In genomic region chr5:120534071-120534685, GRCm38 (mm10) we compare ENCODE assay signal across 13 mouse cellular contexts. TPM values are rescaled to one million over a fixed set of nuclear protein-coding genes. Genes with fewer than 3 reads are reported as not detected.
DNase-seq lines count a peak whose midpoint lies in the region; ATAC-seq lines count a peak whose summit lies in the region.
"Had no signal": no experiment of that assay in that cellular context is flagged by ENCODE, and none has a peak within 500 bp of the region (broad histone marks: within the 10 kb centered on the region; RNA-seq: fewer than 3 reads in every experiment).

No protein-coding gene starts in this region.

- no peak overlapping the region for H3K27ac ChIP-seq in liver, embryonic 12.5 days
- H3K27ac ChIP-seq in forebrain, embryonic 12.5 days, result peak overlapping the region; percentile 70
- H3K27ac ChIP-seq in neural tube, embryonic 13.5 days (replicated peaks), result peak overlapping the region; percentile 75

- no peak overlapping the region for H3K4me2 ChIP-seq in liver, embryonic 12.5 days
- no peak overlapping the region for H3K4me2 ChIP-seq in forebrain, embryonic 12.5 days
- no peak overlapping the region for H3K4me2 ChIP-seq in neural tube, embryonic 13.5 days

- intact Hi-C loops in left cerebral cortex, postnatal 10 days (cut with DNase I), result no loop called here

- H3K9me3 ChIP-seq in liver, embryonic 12.5 days (replicated peaks), result no peaks in the 10 kb centered on the region
- no peaks in the 10 kb centered on the region for H3K9me3 ChIP-seq in forebrain, embryonic 12.5 days
- H3K9me3 ChIP-seq in neural tube, embryonic 13.5 days, result no peaks in the 10 kb centered on the region

- peak; percentile 20; the same call in 1 of the 2 replicates for ATAC-seq in liver, embryonic 12.5 days
- ATAC-seq in forebrain, embryonic 12.5 days (ENCODE audit: low FRiP score), result no peak
- peak; percentile 62; the same call in 1 of the 2 replicates for ATAC-seq in neural tube, embryonic 13.5 days (ENCODE audit: low read depth)
- no peak for ATAC-seq in monocyte, adult 5-6 weeks (replicated peaks; ENCODE audit: insufficient number of reproducible peaks, low FRiP score, low TSS enrichment, poor library complexity, severe bottlenecking)
- ATAC-seq: inflammation-experienced regulatory T-cells, adult 6 months had no signal

- WGBS in liver, embryonic 12.5 days (ENCODE audit: insufficient replicate concordance), result 82% methylated on average over 15 of the region's 15 CpGs
- 50% methylated on average over 15 of the region's 15 CpGs for WGBS in forebrain, embryonic 12.5 days
- 13% methylated on average over 15 of the region's 15 CpGs for WGBS in neural tube, embryonic 13.5 days

- H3K9ac ChIP-seq in liver, embryonic 12.5 days, result no peak overlapping the region
- H3K9ac ChIP-seq in forebrain, embryonic 12.5 days, result no peak overlapping the region
- H3K9ac ChIP-seq in neural tube, embryonic 13.5 days, result peak overlapping the region; percentile 12; the same call in 1 of the 2 replicates

- H3K36me3 ChIP-seq in liver, embryonic 12.5 days, result peaks cover 63% of the 10 kb centered on the region
- H3K36me3 ChIP-seq in forebrain, embryonic 12.5 days (replicated peaks), result peaks cover 18% of the 10 kb centered on the region
- peaks cover 26% of the 10 kb centered on the region for H3K36me3 ChIP-seq in neural tube, embryonic 13.5 days

- H3K27me3 ChIP-seq in liver, embryonic 12.5 days (replicated peaks), result no peaks in the 10 kb centered on the region
- no peaks in the 10 kb centered on the region for H3K27me3 ChIP-seq in forebrain, embryonic 12.5 days
- H3K27me3 ChIP-seq in neural tube, embryonic 13.5 days, result no peaks in the 10 kb centered on the region

- DNase-seq in liver, result no peak
- peak; percentile 5 for DNase-seq in hindlimb bud, embryonic 11.5 days (ENCODE audit: extremely low spot score, low read depth, low spot score)
- no peak for DNase-seq in left cerebral cortex, postnatal 10 days (ENCODE audit: extremely low spot score in 1 of 2, low spot score in 2 of 2)
- DNase-seq in ovary, postnatal 10 days (ENCODE audit: low spot score), result no peak
- DNase-seq: embryo, embryonic 11 days; right cerebral cortex, postnatal 25 days; thymus, adult 2 months had no signal

- H3K4me1 ChIP-seq in liver, embryonic 12.5 days, result no peaks in the 10 kb centered on the region; the same call in 1 of the 2 replicates
- peaks cover 24% of the 10 kb centered on the region for H3K4me1 ChIP-seq in forebrain, embryonic 12.5 days
- H3K4me1 ChIP-seq in neural tube, embryonic 13.5 days (replicated peaks), result peaks cover 31% of the 10 kb centered on the region

- H3K4me3 ChIP-seq in liver, embryonic 12.5 days, result no peak overlapping the region
- no peak overlapping the region for H3K4me3 ChIP-seq in forebrain, embryonic 12.5 days (replicated peaks)
- H3K4me3 ChIP-seq in neural tube, embryonic 13.5 days, result no peak overlapping the region

RNA-seq across cellular contexts. Expression of gene Slc8b1, which starts 23.2 kb away (rescaled TPM):
- 4.2 and 6.0 TPM in 2 replicates for polyA plus RNA-seq in liver, embryonic 12.5 days (2016; fragmentation: Nextera tagmentation; extraction: Ambion mirVana)
- polyA plus RNA-seq in forebrain, embryonic 12.5 days (2016; fragmentation: Nextera tagmentation; extraction: Ambion mirVana), result 2.3 and 2.8 TPM in 2 replicates
- polyA plus RNA-seq in neural tube, embryonic 13.5 days (2015; fragmentation: Nextera tagmentation; extraction: Ambion mirVana), result 3.0 and 3.6 TPM in 2 replicates
- total RNA-seq in left cerebral cortex, postnatal 10 days (2021), result 1 to 10 TPM; 3.5 to 4.0 TPM
- 72.9 to 104 TPM (median 90.4 TPM) in 3 replicates for total RNA-seq in monocyte, adult 5-6 weeks (2017)

RNA-seq across cellular contexts. Expression of gene Plbd2, which starts 30.8 kb away (rescaled TPM):
- polyA plus RNA-seq in liver, embryonic 12.5 days (2016; fragmentation: Nextera tagmentation; extraction: Ambion mirVana), result 23.2 and 27.4 TPM in 2 replicates
- 25.9 and 26.6 TPM in 2 replicates for polyA plus RNA-seq in forebrain, embryonic 12.5 days (2016; fragmentation: Nextera tagmentation; extraction: Ambion mirVana)
- polyA plus RNA-seq in neural tube, embryonic 13.5 days (2015; fragmentation: Nextera tagmentation; extraction: Ambion mirVana), result 35.8 and 42.8 TPM in 2 replicates
- total RNA-seq in left cerebral cortex, postnatal 10 days (2021), result 10 to 100 TPM; 70.6 to 71.5 TPM
- 8.9 to 11.3 TPM (median 11.2 TPM) in 3 replicates for total RNA-seq in monocyte, adult 5-6 weeks (2017)

RNA-seq across cellular contexts. Expression of gene Tpcn1, which starts 54.3 kb away (rescaled TPM):
- polyA plus RNA-seq in liver, embryonic 12.5 days (2016; fragmentation: Nextera tagmentation; extraction: Ambion mirVana), result 24.8 and 25.4 TPM in 2 replicates
- polyA plus RNA-seq in forebrain, embryonic 12.5 days (2016; fragmentation: Nextera tagmentation; extraction: Ambion mirVana), result 11.8 and 15.1 TPM in 2 replicates
- polyA plus RNA-seq in neural tube, embryonic 13.5 days (2015; fragmentation: Nextera tagmentation; extraction: Ambion mirVana), result 22.4 and 22.5 TPM in 2 replicates
- 10 to 100 TPM; 39.2 to 45.2 TPM for total RNA-seq in left cerebral cortex, postnatal 10 days (2021)
- total RNA-seq in monocyte, adult 5-6 weeks (2017), result 8.1 to 8.8 TPM (median 8.5 TPM) in 3 replicates

RNA-seq across cellular contexts. Expression of gene Iqcd, which starts 54.6 kb away (rescaled TPM):
- 2.0 and 2.1 TPM in 2 replicates for polyA plus RNA-seq in liver, embryonic 12.5 days (2016; fragmentation: Nextera tagmentation; extraction: Ambion mirVana)
- polyA plus RNA-seq in forebrain, embryonic 12.5 days (2016; fragmentation: Nextera tagmentation; extraction: Ambion mirVana), result 1.3 and 1.4 TPM in 2 replicates
- polyA plus RNA-seq in neural tube, embryonic 13.5 days (2015; fragmentation: Nextera tagmentation; extraction: Ambion mirVana), result 0.94 and 1.0 TPM in 2 replicates
- under 1 TPM; 0.36 to 0.47 TPM for total RNA-seq in left cerebral cortex, postnatal 10 days (2021)
- 0.57 TPM in 1 of 3 replicates, not detected in the others for total RNA-seq in monocyte, adult 5-6 weeks (2017)

RNA-seq across cellular contexts. Expression of gene Sds, which starts 57.9 kb away (rescaled TPM):
- polyA plus RNA-seq in liver, embryonic 12.5 days (2016; fragmentation: Nextera tagmentation; extraction: Ambion mirVana), result not detected in 2 replicates
- polyA plus RNA-seq in forebrain, embryonic 12.5 days (2016; fragmentation: Nextera tagmentation; extraction: Ambion mirVana), result not detected in 2 replicates
- polyA plus RNA-seq in neural tube, embryonic 13.5 days (2015; fragmentation: Nextera tagmentation; extraction: Ambion mirVana), result not detected in 2 replicates
- not detected for total RNA-seq in left cerebral cortex, postnatal 10 days (2021)
- total RNA-seq in monocyte, adult 5-6 weeks (2017), result not detected in 3 replicates
- polyA plus RNA-seq: gonadal fat pad, adult 2 months; inflammation-experienced regulatory T-cells, adult 6 months had no signal

Comparison
In these comparisons a context has a peak if more than half of its experiments do, and no peak if none do; other contexts are left out.
1. ATAC-seq: peak in liver, embryonic 12.5 days (single experiment) and neural tube, embryonic 13.5 days (single experiment); none in forebrain, embryonic 12.5 days (single experiment) and monocyte, adult 5-6 weeks (single experiment).